Mouse (Mus musculus): ENCODE measurements around the gene Erc2. TPM values are rescaled to one million over a fixed set of nuclear protein-coding genes. Genes with fewer than 3 reads are reported as not detected.

Erc2 gene
- polyA plus RNA-seq, 2 experiments = 4.9 to 6.5 TPM

- ATAC-seq (ENCODE audit: low FRiP score, low read depth) = no peak
- Histone ChIP-seq H3K9ac (ENCODE audit: low read depth, low read length, severe bottlenecking) (no peak overlapping the region), H3K9me3 (ENCODE audit: control insufficient read depth, low read length) (no peaks in the 10 kb centered on the region), H3K4me2 (replicated peaks; ENCODE audit: low read depth, low read length, severe bottlenecking) (no peak overlapping the region), H3K36me3 (ENCODE audit: control insufficient read depth, insufficient read depth, low read length) (no peaks in the 10 kb centered on the region), H3K27me3 (ENCODE audit: control insufficient read depth, insufficient read depth, low read length) (no peaks in the 10 kb centered on the region), H3K4me1 (ENCODE audit: control insufficient read depth, insufficient read depth, low read length) (peaks cover 34% of the 10 kb centered on the region), H3K4me3 (replicated peaks; ENCODE audit: low read length) (no peak overlapping the region), H3K27ac (replicated peaks; ENCODE audit: low read depth, low read length) (no peak overlapping the region)
- TF ChIP-seq POLR2A (IDR thresholded peaks at IDR 0.05; ENCODE audit: borderline replicate concordance, extremely low read depth, insufficient read depth, insufficient read length) = no peak
- DNase-seq (ENCODE audit: low spot score) = no peak
- 48% methylated on average over 1 of the region's 1 CpGs for WGBS
Measured at GRCm38 (mm10) chr14:28409390-28409789, 787.2 kb downstream of the Erc2 start.

GRCm38 (mm10) chr14:28409796-28410347, 787.6 kb downstream of the Erc2 start:
- H3K4me3 ChIP-seq (replicated peaks; ENCODE audit: low read length) = no peak overlapping the region
- no peak overlapping the region for H3K9ac ChIP-seq (ENCODE audit: low read depth, low read length, severe bottlenecking)
- H3K4me1 ChIP-seq (ENCODE audit: control insufficient read depth, insufficient read depth, low read length) = peaks cover 34% of the 10 kb centered on the region
- no peak for TF ChIP-seq POLR2A (IDR thresholded peaks at IDR 0.05; ENCODE audit: borderline replicate concordance, extremely low read depth, insufficient read depth, insufficient read length)
- no peak overlapping the region for H3K27ac ChIP-seq (replicated peaks; ENCODE audit: low read depth, low read length)
- DNase-seq (ENCODE audit: low spot score) (no peak), ATAC-seq (ENCODE audit: low FRiP score, low read depth) (no peak)
- no peaks in the 10 kb centered on the region for H3K27me3 ChIP-seq (ENCODE audit: control insufficient read depth, insufficient read depth, low read length)
- 79% methylated on average over 4 of the region's 4 CpGs for WGBS
- H3K36me3 ChIP-seq (ENCODE audit: control insufficient read depth, insufficient read depth, low read length) = no peaks in the 10 kb centered on the region
- no peak overlapping the region for H3K4me2 ChIP-seq (replicated peaks; ENCODE audit: low read depth, low read length, severe bottlenecking)
- H3K9me3 ChIP-seq (ENCODE audit: control insufficient read depth, low read length) = no peaks in the 10 kb centered on the region

- 23% methylated on average over 13 of the region's 13 CpGs for WGBS
- peak overlapping the region; percentile 39; the same call in 1 of the 2 replicates for H3K27ac ChIP-seq (replicated peaks; ENCODE audit: low read depth, low read length)
Measured at GRCm38 (mm10) chr14:28410789-28411225, 788.6 kb downstream of the Erc2 start.

GRCm38 (mm10) chr14:28412252-28412995, 790.2 kb downstream of the Erc2 start:
- H3K36me3 ChIP-seq (ENCODE audit: control insufficient read depth, insufficient read depth, low read length) = no peaks in the 10 kb centered on the region
- no peak for DNase-seq (ENCODE audit: low spot score)
- no peak for ATAC-seq (ENCODE audit: low FRiP score, low read depth)
- H3K27me3 ChIP-seq (ENCODE audit: control insufficient read depth, insufficient read depth, low read length) = no peaks in the 10 kb centered on the region
- 53% methylated on average over 8 of the region's 8 CpGs for WGBS
- H3K9me3 ChIP-seq (ENCODE audit: control insufficient read depth, low read length) = no peaks in the 10 kb centered on the region
- H3K27ac ChIP-seq (replicated peaks; ENCODE audit: low read depth, low read length) = no peak overlapping the region
- H3K4me3 ChIP-seq (replicated peaks; ENCODE audit: low read length) = no peak overlapping the region
- H3K4me2 ChIP-seq (replicated peaks; ENCODE audit: low read depth, low read length, severe bottlenecking) = no peak overlapping the region
- peaks cover 51% of the 10 kb centered on the region for H3K4me1 ChIP-seq (ENCODE audit: control insufficient read depth, insufficient read depth, low read length)
- H3K9ac ChIP-seq (ENCODE audit: low read depth, low read length, severe bottlenecking) = no peak overlapping the region
- no peak for TF ChIP-seq POLR2A (IDR thresholded peaks at IDR 0.05; ENCODE audit: borderline replicate concordance, extremely low read depth, insufficient read depth, insufficient read length)

More at GRCm38 (mm10) chr14:28410789-28411225, 788.6 kb downstream of the Erc2 start:
- H3K4me2 ChIP-seq (replicated peaks; ENCODE audit: low read depth, low read length, severe bottlenecking) = no peak overlapping the region
- no peak for TF ChIP-seq POLR2A (IDR thresholded peaks at IDR 0.05; ENCODE audit: borderline replicate concordance, extremely low read depth, insufficient read depth, insufficient read length)
- peaks cover 36% of the 10 kb centered on the region for H3K4me1 ChIP-seq (ENCODE audit: control insufficient read depth, insufficient read depth, low read length)
- no peaks in the 10 kb centered on the region for H3K9me3 ChIP-seq (ENCODE audit: control insufficient read depth, low read length)
- DNase-seq (ENCODE audit: low spot score) (peak; percentile 57), ATAC-seq (ENCODE audit: low FRiP score, low read depth) (peak; percentile 51; the same call in 1 of the 2 replicates)
- H3K9ac ChIP-seq (ENCODE audit: low read depth, low read length, severe bottlenecking) = 0 out of 2 replicates have a peak overlapping the region, but pooled peaks have one; percentile 9
- no peaks in the 10 kb centered on the region for H3K27me3 ChIP-seq (ENCODE audit: control insufficient read depth, insufficient read depth, low read length)
- no peak overlapping the region for H3K4me3 ChIP-seq (replicated peaks; ENCODE audit: low read length)
- no peaks in the 10 kb centered on the region for H3K36me3 ChIP-seq (ENCODE audit: control insufficient read depth, insufficient read depth, low read length)

GRCm38 (mm10) chr14:28413516-28413915, 791.3 kb downstream of the Erc2 start:
- WGBS = 80% methylated on average over 7 of the region's 7 CpGs
- DNase-seq (ENCODE audit: low spot score) = no peak
- H3K9me3 ChIP-seq (ENCODE audit: control insufficient read depth, low read length) = no peaks in the 10 kb centered on the region
- TF ChIP-seq POLR2A (IDR thresholded peaks at IDR 0.05; ENCODE audit: borderline replicate concordance, extremely low read depth, insufficient read depth, insufficient read length) = no peak
- no peaks in the 10 kb centered on the region for H3K27me3 ChIP-seq (ENCODE audit: control insufficient read depth, insufficient read depth, low read length)
- H3K4me1 ChIP-seq (ENCODE audit: control insufficient read depth, insufficient read depth, low read length) = peaks cover 60% of the 10 kb centered on the region
- H3K27ac ChIP-seq (replicated peaks; ENCODE audit: low read depth, low read length) = no peak overlapping the region
- H3K4me3 ChIP-seq (replicated peaks; ENCODE audit: low read length) = no peak overlapping the region
- no peaks in the 10 kb centered on the region for H3K36me3 ChIP-seq (ENCODE audit: control insufficient read depth, insufficient read depth, low read length)
- H3K4me2 ChIP-seq (replicated peaks; ENCODE audit: low read depth, low read length, severe bottlenecking) = no peak overlapping the region
- no peak for ATAC-seq (ENCODE audit: low FRiP score, low read depth)
- no peak overlapping the region for H3K9ac ChIP-seq (ENCODE audit: low read depth, low read length, severe bottlenecking)

Data from limb, embryonic 14.5 days (tissue).